Mouse (Mus musculus): ENCODE measurements at regions not wholly inside any gene's neighbourhood (a gene's known extent, or its start where the extent isn't known, plus 50 kb on each side); places are given as distances from the start of the nearest gene placed in this dataset.

- DNase-seq (ENCODE audit: low read depth, low spot score) = peak; percentile 44
Observed at GRCm38 (mm10) chr15:64434502-64434901, 374.2 kb upstream of the Fam49b start.

DNA sequence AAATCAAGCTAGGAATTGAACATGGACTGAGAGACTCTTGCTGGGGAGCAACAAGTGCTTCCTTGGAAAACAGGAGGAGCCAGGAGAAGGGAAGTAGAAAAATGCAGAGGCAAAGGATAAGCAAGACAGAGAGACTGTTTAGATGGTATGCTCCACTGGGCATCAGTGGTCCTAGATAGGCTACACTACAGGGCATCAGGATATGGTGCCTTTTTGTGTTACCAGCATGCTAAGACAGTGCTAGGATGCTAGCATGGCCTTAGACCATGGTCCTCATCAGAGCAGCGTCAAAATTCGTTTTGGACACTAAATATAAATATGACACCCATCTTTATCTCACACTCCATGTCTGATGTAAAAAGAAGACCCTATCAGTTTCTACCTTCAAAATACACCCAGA lies 374.6 kb upstream of the Fam49b start:
- no peak for DNase-seq (ENCODE audit: low read depth, low spot score)

- no peak for DNase-seq (ENCODE audit: low read depth, low spot score)
Observed at GRCm38 (mm10) chr15:64445076-64445475, 372.4 kb upstream of the Gm21798 start.

DNA sequence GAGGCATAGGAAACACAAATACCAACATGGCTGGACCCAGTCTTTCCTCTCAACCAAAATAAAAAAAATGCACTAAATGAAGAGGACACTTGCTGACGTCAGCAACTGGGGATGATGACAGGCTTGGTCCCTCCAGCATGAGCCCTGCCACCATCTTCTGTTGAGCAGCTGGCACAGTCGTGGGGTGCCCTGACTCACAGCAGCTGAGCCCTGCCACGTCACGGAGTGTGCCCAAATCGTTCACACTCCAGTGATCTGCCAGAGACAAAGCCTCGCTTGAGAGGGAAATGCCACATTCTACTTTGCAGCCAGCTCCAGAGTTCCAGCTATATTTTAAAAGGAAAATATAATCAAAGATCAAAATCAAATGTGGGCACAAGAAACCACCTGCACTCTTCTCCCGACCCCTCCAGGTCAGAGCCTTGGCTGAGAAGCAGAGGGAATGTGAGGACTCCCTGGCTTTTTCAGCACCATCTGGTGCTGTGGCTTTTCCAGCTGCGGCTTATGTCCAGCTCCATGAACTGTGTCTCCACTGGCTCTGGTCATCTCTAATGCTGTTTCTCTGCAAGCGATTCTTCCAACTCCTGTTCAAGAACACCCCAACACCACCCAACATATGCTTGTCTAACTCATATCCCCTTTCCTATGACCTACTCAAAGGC lies 371.0 kb upstream of the Gm21798 start:
- DNase-seq (ENCODE audit: low read depth, low spot score) = no peak

DNA sequence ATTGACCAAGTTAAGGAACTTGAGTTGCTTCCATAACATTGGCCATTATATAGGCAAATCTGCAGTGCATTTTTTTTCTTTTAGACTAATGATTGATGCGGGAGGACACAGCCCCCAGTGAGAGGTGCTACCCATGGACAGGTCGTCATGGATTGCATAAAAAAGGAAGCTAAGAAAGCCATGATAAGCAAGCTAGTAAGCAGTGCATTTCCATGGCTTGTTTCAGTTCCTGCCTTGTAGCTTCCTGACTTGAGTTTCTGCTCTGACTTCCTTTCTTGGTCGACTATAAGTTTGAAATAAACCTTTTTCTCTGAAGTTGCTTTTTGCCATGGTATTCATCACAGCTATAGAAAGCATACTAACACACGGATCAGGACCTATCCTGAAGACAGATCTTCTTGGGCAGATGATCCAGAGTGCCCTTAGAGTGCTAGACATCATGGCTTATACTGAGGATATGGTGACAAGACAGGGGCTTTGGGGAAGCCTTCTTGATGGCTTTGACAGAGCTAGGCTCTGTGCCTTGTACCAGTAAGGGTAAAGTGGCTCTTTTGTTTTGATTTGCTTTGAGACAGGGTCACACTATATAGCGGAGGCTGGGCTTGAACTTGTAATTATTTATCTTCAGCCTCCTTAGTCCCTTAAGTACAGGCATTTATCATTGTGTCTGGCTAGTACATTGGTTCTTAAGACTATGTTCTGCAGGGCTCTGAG lies 370.1 kb upstream of the Gm21798 start:
- no peak for DNase-seq (ENCODE audit: low read depth, low spot score)

- no peak for DNase-seq (ENCODE audit: low read depth, low spot score)
Observed at GRCm38 (mm10) chr15:64448581-64449140, 368.8 kb upstream of the Gm21798 start.

GRCm38 (mm10) chr15:64470743-64471142 lies 346.8 kb upstream of the Gm21798 start:
- no peak for DNase-seq (ENCODE audit: low read depth, low spot score)

- DNase-seq (ENCODE audit: low read depth, low spot score) = no peak
Observed at GRCm38 (mm10) chr15:64471597-64471996, 345.9 kb upstream of the Gm21798 start.

- DNase-seq (ENCODE audit: low read depth, low spot score) = no peak
Observed at GRCm38 (mm10) chr15:64474236-64474635, 343.3 kb upstream of the Gm21798 start.

GRCm38 (mm10) chr15:64477131-64477530 lies 340.4 kb upstream of the Gm21798 start:
- no peak for DNase-seq (ENCODE audit: low read depth, low spot score)

DNA sequence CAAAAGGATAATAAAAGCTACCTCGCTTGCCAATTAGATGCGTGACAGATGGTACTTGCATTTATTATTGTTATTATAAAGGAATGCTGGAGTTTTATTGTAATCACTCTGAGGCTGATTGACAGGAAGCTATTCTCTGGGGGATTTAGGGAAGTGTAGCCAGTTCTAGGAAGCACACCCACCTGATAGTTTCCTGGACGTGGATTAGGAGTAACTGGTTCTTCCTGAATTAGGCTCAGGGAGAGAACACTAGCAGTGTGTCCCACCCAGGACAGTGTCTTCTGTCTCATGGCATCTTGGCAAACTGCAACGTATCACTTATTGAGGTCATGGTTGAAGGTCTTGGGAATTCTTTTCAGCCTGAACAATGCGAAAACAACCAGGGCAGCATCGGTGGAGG lies 336.9 kb upstream of the Gm21798 start:
- DNase-seq (ENCODE audit: low read depth, low spot score) = no peak

GRCm38 (mm10) chr15:64481226-64481625 lies 336.3 kb upstream of the Gm21798 start:
- no peak for DNase-seq (ENCODE audit: low read depth, low spot score)

GRCm38 (mm10) chr15:64482960-64483359 lies 334.5 kb upstream of the Gm21798 start:
- DNase-seq (ENCODE audit: low read depth, low spot score) = no peak

- no peak for DNase-seq (ENCODE audit: low read depth, low spot score)
Observed at GRCm38 (mm10) chr15:64487801-64488200, 329.7 kb upstream of the Gm21798 start.

- no peak for DNase-seq (ENCODE audit: low read depth, low spot score)
Observed at GRCm38 (mm10) chr15:64500783-64501182, 316.7 kb upstream of the Gm21798 start.

DNA sequence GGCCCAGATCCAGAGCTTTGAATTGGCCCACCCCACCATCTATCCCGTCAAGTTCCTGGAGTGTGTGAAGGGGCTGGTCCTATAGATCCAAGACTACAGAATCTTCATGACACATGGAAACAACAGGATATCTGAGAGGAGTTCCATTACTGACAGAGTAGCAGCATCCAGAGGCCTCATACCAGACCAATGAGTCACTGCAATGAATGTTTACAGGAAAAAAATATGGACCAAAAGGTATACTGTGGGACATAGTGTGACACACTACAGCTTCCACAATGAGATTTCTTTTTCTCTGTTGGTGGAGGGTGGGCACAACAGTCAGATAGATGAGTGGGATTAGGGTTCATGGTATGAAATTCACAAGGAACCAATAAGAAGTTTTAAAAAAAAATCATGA lies 316.0 kb upstream of the Gm21798 start:
- no peak for DNase-seq (ENCODE audit: low read depth, low spot score)

DNA sequence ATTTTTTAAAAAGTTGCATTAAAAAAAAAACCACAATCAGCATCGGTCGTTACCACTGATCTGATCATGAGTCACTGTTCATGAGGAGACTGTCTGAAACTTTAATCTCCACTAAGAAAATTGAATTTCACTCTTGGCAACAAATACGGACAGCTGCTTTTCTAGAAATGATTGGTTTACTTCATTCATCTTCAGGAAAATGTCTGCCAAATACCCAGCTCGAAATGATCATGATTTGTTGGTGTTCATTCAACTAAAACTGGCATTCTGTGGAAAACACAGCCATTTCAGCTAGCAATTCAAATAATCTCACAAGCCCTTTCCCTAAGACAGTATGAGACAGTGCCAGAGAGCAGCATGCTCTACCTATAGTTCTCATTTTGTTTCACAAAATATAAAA lies 312.7 kb upstream of the Gm21798 start:
- no peak for DNase-seq (ENCODE audit: low read depth, low spot score)

DNA sequence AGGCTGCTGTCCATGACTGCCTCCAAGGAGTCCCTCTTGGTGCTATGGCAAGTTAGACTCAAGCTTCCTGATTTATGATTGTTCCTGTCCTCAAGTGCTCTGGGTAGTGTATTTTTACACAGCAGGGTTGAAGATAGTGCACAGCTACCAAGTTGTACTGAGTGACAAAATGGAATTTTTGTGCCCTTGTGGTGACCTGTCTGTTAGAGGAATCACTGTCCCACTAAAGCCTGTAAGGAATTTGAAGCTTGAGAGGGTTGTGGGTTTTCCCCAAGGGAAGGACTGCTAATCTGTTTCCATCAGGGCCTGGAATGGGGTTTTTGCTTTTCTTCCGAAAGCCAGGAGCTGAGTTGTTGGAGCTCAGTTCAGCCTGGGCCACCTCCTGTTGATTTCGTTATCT lies 306.8 kb upstream of the Gm21798 start:
- peak; percentile 34 for DNase-seq (ENCODE audit: low read depth, low spot score)

DNA sequence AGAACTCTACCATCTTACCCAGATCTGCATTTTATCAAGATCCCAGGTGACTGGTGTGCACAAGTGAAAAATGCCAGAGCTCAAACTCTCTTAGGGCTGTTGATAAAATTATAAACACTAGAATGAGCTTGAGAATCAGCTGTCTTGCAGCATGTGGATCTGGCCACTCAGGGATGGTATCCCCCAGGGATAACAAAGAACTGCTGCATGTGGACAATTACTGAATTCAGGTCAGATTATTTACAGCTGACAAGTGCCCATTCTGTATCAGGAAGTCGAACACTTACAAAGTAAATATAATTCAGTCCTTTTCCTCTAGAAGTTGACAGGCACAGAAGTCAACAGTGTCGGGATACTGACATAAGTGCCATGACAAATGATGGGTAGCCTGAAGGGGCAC lies 306.3 kb upstream of the Gm21798 start:
- DNase-seq (ENCODE audit: low read depth, low spot score) = no peak

- no peak for DNase-seq (ENCODE audit: low read depth, low spot score)
Observed at GRCm38 (mm10) chr15:64512615-64513014, 304.9 kb upstream of the Gm21798 start.

DNA sequence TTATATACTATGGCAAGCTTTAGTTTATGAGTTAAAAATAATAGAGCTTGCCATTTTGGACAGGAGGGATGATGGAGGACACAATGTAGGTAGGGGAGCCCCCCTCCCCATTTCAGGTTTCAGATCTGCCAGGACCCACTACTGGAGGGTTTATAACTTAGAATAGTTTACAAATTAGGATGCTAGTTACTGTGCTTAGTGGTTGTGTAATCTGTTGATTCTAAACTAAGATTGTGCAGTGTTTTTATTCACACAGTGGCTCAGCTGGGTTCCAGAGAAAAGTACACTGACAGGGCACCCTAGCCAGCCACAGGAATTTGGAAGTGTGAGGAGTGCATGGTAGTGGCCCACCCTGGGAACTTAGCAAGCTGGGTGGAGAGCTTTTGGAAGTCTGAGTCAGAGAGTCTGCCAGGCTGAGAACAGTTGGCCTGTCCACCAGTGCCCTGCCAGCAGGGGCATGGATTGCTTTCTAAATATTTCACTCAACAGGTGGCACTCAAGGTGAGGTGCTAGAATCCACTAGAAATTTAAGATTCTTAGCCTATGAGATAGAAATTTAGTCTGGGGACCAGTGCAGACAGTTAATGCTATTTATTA lies 303.9 kb upstream of the Gm21798 start:
- DNase-seq (ENCODE audit: low read depth, low spot score) = no peak

GRCm38 (mm10) chr15:64515179-64515578 lies 302.3 kb upstream of the Gm21798 start:
- no peak for DNase-seq (ENCODE audit: low read depth, low spot score)

GRCm38 (mm10) chr15:64519207-64519628 lies 298.3 kb upstream of the Gm21798 start:
- DNase-seq (ENCODE audit: low read depth, low spot score) = no peak

All from mesoderm, embryonic 11.5 days (tissue).